Mouse (Mus musculus): ENCODE measurements around the gene Zfp667. TPM values are rescaled to one million over a fixed set of nuclear protein-coding genes. Genes with fewer than 3 reads are reported as not detected.
"Not testable (repeated sequence)": the region's sequence is repeated elsewhere in the genome, so short reads cannot be mapped to it uniquely, and the experiment has no call there.

Gene Zfp667
- 10 to 100 TPM; 10.0 to 15.3 (median 11.3) TPM for total RNA-seq (2022)

DNA sequence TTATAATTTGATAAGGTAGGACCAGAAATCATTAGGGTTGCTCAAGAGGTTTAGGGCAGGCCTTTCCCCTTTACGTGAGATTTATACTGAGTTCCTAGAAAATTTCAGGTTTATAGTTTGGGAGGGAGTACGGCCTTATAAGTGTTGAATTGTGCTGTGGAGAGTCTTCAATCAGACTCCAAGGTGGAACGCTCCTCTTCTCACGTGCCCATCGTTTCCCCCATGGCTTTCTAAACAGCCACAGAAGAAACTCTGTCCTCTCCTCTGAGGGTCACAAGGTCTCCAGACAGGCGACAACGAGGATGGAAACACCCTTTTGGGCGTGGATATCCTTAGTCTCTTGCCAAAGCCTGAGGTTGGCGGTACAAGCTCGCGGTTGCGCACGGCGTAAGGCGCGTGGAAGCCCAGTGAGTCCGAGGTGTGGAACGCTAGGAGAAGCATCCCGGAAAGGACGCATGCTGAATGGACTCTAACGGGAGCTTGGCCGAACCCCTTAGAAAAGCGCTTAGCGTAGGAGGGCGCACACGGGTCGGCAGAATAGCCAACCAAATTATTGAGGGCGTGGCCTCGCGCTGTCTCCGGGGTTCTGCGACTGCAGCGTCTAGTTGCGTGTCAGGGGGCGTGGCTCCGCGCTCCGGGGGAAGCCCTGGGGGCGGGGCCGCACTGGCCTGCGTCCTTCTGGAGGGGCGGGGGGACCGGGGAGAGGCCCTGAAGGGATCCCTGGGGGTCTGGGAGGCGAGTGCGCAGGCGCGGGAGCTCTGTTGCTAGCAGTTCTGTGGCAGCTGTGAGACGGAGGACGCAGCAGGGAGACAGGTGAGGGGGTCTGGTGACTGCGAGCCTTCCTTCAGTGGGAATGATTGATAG lies at the start of gene Zfp667:
Gene Zfp667, plus strand, starts transcription at position 738 of the 864 bp plus-strand sequence.
- peak; percentile 97 for DNase-seq

DNA sequence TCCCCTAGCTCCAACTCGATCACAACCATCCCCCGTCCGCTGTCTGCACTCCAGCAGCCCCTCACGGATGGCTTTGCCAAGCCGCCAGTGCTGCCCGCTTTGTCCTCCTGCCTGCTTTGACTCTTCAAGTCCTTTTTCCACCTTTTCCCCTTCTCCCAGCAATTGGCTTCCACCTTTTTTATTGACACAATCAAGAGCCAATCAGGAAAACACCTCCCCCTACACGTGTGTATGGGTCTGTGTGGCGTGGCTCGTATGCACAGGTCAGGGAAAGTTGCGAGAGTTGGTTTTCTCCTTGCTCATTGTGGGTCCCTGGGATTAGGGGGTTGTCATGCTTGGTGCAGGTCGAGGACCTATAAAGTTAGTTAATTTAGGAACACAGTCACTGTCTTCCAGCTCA lies 46.6 kb upstream of the Zfp667 start:
- DNase-seq: no peak

DNA sequence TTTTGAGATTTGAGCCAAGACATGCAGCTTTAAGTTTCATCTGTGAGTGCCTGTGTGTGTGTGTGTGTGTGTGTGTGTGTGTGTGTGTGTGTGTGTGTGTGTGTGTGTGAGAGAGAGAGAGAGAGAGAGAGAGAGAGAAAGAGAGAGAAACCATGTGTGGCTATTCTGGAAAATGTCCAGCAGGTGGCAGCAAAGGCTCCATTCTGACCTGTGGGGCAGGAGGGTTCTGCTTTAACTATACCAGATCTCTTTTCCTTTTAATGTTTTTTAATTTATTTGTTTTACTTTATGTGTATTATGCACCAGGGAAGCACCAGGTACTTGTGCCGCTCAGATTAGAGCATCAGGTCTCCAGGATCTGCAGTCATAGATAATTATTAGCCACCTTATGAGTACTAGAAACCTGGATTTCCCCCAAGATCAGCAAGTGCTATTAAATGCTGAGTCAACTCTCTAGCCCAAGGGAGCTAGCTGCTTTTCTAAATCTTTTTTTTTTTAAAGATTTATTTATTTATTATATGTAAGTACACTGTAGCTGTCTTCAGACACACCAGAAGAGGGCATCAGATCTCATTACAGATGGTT lies 45.4 kb upstream of the Zfp667 start:
- DNase-seq: not testable (repeated sequence)

DNA sequence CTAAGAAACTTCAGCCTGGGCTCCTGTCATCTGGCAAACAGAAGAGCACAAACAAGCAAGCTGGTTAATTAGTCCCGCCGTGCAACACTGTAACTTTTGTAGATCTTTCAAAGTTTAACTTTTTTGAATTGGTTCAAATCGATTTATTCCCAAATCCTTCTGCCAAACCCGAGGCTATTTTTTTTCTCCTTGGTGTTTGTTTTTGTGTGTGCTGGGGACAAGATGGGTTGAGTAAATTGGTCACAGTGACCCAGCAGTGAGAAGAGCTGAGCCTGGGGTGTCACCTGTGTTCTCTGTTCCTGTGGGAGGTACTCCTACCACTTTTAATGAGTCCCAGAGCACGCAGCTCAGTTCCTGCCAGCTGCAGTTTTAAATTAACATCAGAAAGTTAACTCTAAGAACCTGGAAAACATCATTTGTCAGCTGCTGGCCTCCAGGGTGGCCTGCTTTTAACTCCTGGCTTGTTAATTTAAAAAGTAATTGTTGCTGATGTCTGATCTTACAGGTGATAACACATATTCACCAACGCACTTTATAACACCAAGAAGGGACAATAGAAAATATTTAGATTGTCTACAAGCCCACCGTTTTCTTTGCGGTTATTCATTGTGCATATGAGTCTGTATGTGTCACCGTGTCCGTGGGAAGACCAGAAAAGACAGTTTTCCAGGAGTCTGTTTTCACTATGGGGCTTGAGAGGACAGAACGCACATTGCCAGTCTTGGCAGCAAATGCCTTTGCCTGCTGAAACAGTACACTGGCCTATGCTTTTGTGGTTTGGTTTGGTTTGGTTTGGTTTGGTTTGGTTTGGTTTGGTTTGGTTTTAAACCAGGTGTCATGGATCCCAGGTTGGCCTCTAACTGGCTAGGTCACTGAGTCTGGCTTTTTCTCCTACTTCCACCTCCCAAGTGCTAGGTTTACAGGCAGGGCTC lies 41.8 kb upstream of the Zfp667 start:
- no peak for DNase-seq

DNA sequence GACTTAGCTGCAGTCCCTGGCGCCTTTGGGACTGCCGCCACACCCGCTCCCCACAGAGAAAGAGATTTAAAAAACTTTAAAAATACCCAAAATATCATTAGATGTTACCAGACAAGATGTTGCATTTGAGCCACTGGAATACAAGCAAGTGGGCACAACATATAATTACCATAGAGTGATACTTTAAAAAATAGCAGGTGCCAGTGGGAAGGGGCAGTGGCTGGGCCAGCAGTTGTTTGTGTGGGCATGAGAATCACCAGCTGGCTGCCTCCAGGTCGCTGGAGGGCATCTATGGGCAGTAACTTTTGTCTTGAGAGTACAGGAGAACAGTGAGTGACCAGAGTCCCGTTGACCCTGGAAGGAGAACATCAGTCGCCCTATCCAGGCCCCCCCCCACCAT lies 34.0 kb upstream of the Zfp667 start, which contains the start of gene Epp13:
Gene Epp13, plus strand, starts transcription at position 301 of the 400 bp plus-strand sequence.
- DNase-seq: no peak

DNA sequence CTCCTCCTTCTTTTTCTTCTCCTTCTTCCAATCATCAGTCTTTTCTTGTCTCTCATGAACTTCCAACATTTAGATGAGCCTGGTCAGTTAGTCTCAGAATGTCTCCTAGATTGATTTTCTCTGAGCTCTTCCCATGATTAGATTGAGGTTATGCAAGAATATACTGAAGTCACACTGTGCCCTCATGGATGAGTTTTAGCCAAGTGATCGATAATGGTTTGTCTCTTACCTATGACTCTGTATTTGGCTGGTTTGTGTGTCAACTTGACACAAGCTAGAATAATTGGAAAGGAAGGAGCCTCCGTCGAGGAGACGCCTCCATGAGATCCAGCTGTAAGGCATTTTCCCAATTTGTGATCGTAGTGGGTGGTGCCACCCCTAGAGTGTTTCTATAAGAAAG lies 31.9 kb upstream of the Zfp667 start:
- DNase-seq: no peak

DNA sequence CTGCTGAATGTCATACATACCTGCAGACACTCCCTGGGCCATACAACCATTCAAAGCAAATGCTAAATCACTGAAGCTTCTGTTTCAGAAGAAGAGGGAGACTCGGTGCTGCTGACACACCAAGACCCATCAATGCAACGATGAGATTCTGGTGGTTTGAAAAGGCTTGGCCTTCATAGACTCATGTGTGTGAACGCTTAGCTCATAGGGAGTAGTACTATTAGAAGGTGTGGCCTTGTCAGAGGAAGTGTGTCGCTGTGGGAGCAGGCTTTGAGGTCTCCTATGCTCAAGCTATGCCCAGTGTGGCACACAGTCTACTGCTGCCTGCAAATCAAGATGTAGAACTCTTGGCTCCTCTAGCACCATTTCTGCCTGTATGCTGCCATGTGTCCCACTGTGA lies 29.0 kb upstream of the Zfp667 start:
- DNase-seq: no peak

DNA sequence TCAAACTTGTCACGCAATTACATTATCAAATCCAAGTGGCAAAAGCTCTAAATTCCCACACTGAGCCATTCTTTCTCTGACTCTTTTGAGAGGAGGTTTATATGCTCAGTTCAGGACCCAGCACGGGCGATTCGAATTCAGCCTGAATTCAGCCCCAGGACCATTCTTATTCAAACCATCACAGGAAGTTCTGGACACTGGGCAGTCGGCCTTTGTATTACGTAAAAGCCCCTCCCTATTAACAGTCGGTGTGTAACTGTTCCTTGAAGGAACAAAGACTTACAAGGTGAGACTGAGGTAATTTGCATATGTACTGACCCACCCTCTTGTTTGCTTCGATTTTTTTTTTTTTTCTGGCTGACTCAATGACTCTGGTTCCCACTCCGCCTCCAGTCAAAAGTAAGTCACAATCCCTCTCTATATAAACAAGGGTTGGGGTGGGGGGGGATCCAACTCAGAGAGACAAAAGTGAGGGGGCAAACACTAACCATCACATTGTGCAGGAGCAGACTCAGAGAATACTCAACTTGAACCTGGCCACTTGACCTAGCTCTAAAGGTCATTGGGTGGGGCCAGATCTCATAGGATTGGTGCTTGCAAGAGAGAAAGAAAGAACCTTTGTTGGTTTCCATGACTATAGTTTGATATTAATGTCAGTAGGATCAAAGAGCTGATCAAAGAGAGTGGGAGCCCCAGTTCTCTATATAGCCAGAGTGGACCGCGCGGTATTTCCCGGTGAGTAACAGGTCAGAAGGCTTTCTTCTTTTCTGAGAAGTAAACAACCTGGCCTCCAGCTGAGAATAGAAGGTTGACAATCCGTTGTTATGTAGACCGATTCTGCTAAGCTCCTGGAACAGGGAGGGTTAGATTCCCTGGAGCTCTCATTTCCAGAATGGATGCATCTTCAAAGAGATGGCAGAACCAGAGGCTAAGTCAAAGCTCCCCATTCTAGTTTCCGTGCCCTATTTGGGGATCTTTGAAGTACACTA lies 27.9 kb upstream of the Zfp667 start:
- no peak for DNase-seq

DNA sequence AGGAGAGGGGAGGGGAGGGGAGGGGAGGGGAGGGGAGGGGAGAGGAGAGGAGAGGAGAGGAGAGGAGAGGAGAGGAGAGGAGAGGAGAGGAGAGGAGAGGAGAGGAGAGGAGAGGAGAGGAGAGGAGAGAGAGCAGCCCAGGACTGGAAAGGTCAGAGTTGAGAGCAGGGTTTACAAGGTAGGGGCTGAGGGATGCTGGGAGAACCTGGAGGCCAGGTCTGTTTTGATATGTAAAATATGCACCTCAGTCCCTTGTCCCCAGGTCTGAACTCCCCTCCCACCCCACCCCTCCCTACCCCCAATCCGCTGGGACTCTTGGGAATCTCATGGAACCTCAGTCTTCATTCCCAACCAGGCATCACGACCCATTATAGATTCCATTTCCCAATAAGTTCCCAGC lies 26.4 kb upstream of the Zfp667 start:
- not testable (repeated sequence) for DNase-seq

DNA sequence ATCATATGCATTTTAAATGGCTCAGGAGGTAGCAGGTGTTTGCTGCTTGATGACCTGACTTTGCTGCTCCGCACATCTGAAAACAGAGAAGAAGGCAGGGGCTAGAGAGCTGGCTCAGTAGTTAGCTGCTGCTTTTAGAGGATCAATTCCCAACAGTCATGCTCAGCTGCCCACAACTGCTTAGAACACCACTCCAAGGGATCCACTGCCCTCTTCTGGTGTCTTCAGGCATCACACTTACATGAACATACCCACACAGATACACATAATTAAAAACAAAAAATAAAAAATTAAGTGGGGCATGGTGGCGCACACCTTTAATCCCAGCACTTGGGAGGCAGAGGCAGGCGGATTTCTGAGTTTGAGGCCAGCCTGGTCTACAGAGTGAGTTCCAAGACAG lies 24.3 kb upstream of the Zfp667 start:
- no peak for DNase-seq

DNA sequence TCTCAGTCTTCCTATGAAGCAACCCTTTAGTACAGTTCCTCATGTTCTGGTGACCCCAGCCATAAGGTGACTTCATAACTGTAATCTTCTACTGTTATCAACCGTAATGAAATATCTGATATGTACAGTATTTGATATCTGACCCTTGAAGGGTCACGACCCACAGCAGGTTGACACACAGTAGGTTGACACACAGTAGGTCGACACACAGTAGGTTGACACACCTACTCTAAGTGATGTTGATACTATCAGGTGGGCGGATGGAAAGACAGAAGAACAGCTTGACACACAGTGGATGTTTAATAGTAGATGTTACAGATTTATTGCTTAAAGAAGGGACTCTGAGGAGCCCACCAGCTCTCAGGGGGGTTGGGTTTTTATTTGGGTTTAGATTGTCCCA lies 23.4 kb upstream of the Zfp667 start:
- no peak for DNase-seq

DNA sequence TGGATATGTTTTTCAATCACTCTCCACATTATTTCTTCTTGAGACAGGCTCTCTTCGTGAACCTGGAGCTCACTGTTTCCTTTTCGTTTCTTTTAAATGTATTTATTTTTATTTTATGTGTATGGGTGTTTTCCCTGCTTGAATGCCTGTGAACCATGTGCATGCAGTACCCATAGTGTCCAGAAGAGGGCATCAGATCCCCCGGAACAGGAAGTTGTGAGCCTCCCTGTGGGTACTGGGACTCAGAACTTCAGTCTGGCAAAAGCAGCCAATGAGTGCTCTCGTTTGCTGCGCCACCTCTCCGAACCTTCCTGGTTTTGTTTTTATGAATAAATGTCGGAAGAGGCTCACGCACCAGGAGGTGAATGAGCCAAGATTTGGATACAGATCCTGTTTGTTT lies 20.7 kb upstream of the Zfp667 start:
- no peak for DNase-seq

DNA sequence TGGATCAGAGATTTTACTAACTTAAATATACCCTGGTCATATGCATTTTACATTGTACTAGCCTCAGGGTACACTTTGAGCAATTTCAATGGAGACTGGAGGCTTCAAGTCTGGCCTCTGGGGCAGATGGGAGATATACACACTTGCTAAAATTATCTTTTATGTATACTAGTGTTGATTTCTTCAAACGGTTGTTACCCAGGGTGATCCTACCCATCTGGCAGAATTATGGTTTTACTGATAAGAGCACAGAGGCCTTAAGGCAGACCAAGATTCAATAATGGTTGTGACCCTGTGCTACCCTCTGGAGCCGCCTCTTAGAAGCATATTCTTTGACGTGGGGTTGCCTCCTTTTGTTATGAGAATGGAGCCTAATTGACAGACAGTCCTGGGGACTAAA lies 8.5 kb upstream of the Zfp667 start:
- DNase-seq: no peak

DNA sequence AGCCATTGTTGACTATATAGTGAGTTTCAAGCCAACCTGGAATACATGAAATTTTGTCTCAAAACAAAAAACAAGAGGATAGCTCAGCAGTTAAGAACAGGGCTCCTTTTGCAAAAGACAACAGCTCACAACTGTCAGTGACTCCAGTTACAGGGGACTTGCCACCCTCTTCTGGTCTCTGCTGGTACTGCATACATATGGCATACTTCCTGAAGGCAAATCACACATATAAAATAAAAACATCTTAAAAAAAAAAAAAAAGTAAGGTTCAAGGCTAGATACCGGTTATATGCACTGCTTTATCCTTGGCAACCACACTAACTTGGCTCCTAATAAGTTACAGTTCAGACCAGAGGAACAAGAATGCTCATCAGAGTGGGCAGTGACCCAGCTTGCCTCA lies 3.6 kb upstream of the Zfp667 start:
- DNase-seq: peak; percentile 39

DNA sequence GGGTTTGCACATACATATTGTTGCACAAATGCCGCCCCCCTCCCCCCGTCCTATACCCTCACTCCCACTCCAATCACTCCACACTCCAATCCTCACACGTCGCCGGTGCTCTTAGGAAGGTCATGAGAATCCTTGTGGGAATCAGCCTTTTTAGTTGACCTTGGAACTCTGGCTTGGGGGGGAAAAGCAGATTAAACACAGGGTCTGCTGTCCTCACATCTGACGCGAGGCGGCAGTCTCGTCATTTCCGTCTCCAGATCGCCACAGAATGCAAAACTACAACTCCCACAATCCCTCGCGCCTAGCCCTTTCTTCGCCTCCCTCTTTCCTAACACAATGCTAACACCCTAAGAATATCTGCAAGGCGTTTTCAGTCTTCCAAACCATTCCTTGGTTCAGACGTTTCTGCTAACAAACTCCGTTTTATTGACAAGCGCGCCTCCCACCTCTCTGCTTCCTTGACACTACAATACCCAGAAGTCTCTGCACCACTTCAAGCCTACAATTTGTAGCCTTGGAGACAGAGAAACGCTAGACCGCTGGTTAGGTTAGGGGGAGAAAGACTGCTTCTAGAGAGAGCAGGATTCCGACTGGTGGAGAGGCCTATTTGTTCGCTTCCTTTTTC lies 2.8 kb upstream of the Zfp667 start:
- peak; percentile 73 for DNase-seq

DNA sequence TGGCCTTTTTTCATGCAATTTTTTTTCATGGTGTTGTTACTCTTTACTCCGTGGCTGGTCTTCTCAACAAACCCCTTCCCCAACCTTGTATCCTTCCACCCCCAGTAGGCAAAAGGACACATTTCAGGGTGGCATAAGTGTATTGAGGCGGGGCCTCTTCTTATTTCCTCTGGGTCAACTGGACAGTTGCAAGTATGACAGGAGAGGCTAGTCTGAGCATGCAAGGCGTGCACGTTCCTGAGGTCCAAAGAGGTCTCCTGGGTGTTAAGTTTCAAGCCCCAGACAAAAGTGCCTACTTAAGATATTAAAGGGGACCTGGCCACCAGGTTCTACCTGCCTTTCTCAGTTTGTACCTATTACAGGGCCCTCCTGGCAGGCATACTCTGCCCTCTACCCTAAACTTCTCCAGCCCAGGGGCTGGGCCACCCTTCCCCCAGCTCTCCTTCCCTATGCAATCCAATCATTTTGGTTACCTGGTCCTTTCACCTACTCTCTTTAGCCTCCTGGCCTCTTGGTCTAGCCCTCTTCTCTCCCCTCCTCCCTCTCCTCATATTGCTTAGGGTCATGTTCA lies 1.9 kb upstream of the Zfp667 start:
- no peak for DNase-seq

DNA sequence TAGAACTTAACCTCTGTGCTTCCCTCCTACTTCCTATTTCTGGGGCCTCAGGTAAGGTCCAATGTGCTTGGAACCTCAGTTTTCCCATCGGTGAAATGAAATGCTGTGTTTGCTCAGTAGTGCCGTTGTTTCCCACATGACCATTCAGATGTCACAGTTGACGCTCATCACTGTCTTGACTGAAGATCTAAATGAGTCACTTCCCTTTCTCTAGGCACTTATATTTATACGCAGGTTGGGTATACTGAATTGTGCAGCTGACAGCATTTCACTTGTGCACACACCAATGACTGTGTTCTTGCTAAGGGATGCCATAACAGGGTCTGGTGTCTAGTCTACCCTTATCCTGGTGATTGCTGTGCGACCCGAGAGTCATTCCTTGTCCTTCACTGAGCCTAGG lies 1.0 kb upstream of the Zfp667 start:
- no peak for DNase-seq

DNA sequence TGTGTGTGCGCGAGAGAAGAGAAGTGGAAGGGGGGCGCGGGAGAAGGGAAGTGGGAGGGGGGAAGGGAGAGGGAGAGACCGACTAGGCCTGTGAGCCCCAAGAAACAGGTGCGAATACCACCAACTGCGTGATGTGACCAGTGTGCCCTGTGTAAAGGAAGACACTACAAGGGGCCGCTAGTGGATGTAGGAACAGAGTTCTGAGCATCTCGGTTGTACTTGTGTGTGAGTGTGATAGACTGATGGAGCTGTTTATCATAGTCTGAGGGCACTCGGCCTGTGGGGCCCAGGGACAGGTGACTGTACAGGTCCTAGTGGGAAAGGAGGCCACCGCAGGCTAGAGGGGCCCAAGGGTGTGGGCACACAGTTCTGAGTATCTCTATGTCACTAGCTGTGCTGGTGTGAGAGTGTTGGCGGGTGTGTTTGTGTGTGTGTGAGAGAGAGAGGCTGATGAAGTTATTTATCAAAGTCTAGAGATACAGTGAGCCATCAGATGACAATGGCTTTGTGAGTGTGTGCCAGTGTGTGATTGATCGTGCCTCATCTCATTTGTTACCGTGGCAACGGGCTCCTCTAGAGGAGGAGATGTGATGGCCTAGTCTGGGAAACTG lies 647 bp downstream of the Zfp667 start:
- no peak for DNase-seq

DNA sequence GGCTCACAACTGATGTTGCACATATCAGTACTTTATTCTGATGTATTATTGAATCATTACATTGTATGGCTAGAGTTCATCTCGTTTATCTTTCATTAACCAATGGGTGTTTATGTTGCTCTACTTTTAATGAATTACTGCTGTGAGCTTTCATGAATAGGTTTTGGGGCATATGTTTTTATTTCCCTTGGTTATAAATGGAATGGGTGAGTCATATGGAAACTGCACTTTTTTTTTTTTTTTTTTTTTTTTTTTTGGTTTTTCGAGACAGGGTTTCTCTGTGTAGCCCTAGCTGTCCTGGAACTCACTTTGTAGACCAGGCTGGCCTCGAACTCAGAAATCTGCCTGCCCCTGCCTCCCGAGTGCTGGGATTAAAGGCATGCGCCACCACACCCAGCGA lies 4.7 kb downstream of the Zfp667 start:
- not testable (repeated sequence) for DNase-seq

DNA sequence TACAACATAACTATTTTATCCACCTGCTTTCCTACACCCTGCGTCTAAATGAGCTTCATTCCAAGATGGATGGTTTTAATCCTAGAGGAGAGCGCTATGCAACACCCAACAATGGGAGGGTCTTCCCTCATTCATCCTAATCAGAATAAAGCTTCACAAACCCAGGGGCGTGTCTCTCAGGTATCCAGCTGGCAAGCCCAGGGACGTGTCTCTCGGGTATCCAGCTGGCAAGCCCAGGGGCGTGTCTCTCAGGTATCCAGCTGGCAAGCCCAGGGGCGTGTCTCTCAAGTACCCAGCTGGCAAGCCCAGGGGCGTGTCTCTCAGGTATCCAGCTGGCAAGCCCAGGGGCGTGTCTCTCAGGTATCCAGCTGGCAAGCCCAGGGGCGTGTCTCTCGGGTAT lies 14.4 kb downstream of the Zfp667 start:
- DNase-seq: not testable (repeated sequence)

All from adrenal gland, adult 8-10 months (tissue).